Mouse (Mus musculus) cerebellum, adult 9-10 months (tissue): ENCODE results near the gene Gosr2.

Experiments used
- DNase-seq: peaks from one replicate; pipeline ENCODE4 v3.0.0; 2022

Gene Gosr2

GRCm38 (mm10) chr11:103688271-103688979 is 9.3 kb downstream of the Gosr2 start:
- no peak for DNase-seq

GRCm38 (mm10) chr11:103686706-103687105 is 11.0 kb downstream of the Gosr2 start:
- no peak for DNase-seq

- DNase-seq: no peak
Measured at GRCm38 (mm10) chr11:103685261-103685736, 12.4 kb downstream of the Gosr2 start.

- no peak for DNase-seq
Measured at GRCm38 (mm10) chr11:103683667-103684334, 13.9 kb downstream of the Gosr2 start.

GRCm38 (mm10) chr11:103677042-103677441 is 20.7 kb downstream of the Gosr2 start:
- peak; percentile 36 for DNase-seq

- DNase-seq: peak; percentile 82
Measured at GRCm38 (mm10) chr11:103675556-103675955, 22.1 kb downstream of the Gosr2 start.

- DNase-seq: no peak
Measured at GRCm38 (mm10) chr11:103666907-103667426, 30.7 kb downstream of the Gosr2 start.

GRCm38 (mm10) chr11:103666181-103666906 is 31.4 kb downstream of the Gosr2 start:
- DNase-seq: peak; percentile 41

GRCm38 (mm10) chr11:103665695-103666094 is 32.0 kb downstream of the Gosr2 start:
- DNase-seq: no peak

- DNase-seq: no peak
Measured at GRCm38 (mm10) chr11:103663119-103663518, 34.6 kb downstream of the Gosr2 start.

- no peak for DNase-seq
Measured at GRCm38 (mm10) chr11:103662546-103662945, 35.2 kb downstream of the Gosr2 start.

GRCm38 (mm10) chr11:103661863-103662262 is 35.8 kb downstream of the Gosr2 start:
- DNase-seq: no peak

GRCm38 (mm10) chr11:103658189-103658588 is 39.5 kb downstream of the Gosr2 start:
- no peak for DNase-seq

GRCm38 (mm10) chr11:103656520-103656919 is 41.2 kb downstream of the Gosr2 start:
- DNase-seq: no peak

GRCm38 (mm10) chr11:103653359-103653965 is 44.2 kb downstream of the Gosr2 start:
- DNase-seq: no peak

GRCm38 (mm10) chr11:103651426-103651825 is 46.3 kb downstream of the Gosr2 start:
- DNase-seq: no peak

GRCm38 (mm10) chr11:103649983-103650493 is 47.7 kb downstream of the Gosr2 start:
- no peak for DNase-seq

GRCm38 (mm10) chr11:103649301-103649982 is 48.3 kb downstream of the Gosr2 start, which contains the start of gene Rprml:
Gene Rprml (plus strand): TSS chr11:103649570.
- no peak for DNase-seq

- DNase-seq: no peak
Measured at GRCm38 (mm10) chr11:103648656-103649055, 49.0 kb downstream of the Gosr2 start.

- DNase-seq: no peak
Measured at GRCm38 (mm10) chr11:103647921-103648620, 49.6 kb downstream of the Gosr2 start.

GRCm38 (mm10) chr11:103646301-103646700 is 51.4 kb downstream of the Gosr2 start:
- no peak for DNase-seq
